Mouse (Mus musculus): ENCODE results near the gene Nit1.

GRCm38 (mm10) chr1:171322012-171322411, 23.4 kb downstream of the Nit1 start:
- TF ChIP-seq CTCF (IDR thresholded peaks at IDR 0.05; ENCODE audit: borderline replicate concordance, control insufficient read depth, extremely low read depth, insufficient read depth, low read length, poor library complexity) (no peak), POLR2A (IDR thresholded peaks at IDR 0.05; ENCODE audit: control insufficient read depth, extremely low read depth, insufficient read depth, low read length, poor library complexity) (no peak)
